ENCODE assay signal across 9 mouse cellular contexts in genomic region chr4:104913291-104914129, GRCm38 (mm10). TPM values are rescaled to one million over a fixed set of nuclear protein-coding genes. Genes with fewer than 3 reads are reported as not detected.
A peak's percentile ranks its signal among the peaks of the same experiment; 100 is the strongest.
DNase-seq lines count a peak whose midpoint lies in the region; ATAC-seq and TF ChIP-seq lines count a peak whose summit lies in the region.
"Had no signal": no experiment of that assay in that cellular context is flagged by ENCODE, and none has a peak within 500 bp of the region (broad histone marks: within the 10 kb centered on the region; RNA-seq: fewer than 3 reads in every experiment).

Gene Fyb2, plus strand, starts transcription at chr4:104913456.

- no peaks in the 10 kb centered on the region for H3K27me3 ChIP-seq in liver, embryonic 11.5 days (replicated peaks; ENCODE audit: control insufficient read depth, insufficient read depth, low read length)
- H3K27me3 ChIP-seq in small intestine, adult 2 months (ENCODE audit: control insufficient read depth, insufficient read depth, low read length) = no peaks in the 10 kb centered on the region

- H3K36me3 ChIP-seq in liver, embryonic 11.5 days (ENCODE audit: control insufficient read depth, insufficient read depth, low read length) = no peaks in the 10 kb centered on the region
- H3K36me3 ChIP-seq in small intestine, adult 2 months (ENCODE audit: control insufficient read depth, insufficient read depth, low read length) = no peaks in the 10 kb centered on the region

- 26% methylated on average over 23 of the region's 23 CpGs for WGBS in liver, embryonic 11.5 days
- 17% methylated on average over 23 of the region's 23 CpGs for WGBS in small intestine, adult 2 months

- no peak for TF ChIP-seq POLR2A in small intestine, adult 2 months (IDR thresholded peaks at IDR 0.05; ENCODE audit: low read depth, low read length)

- peak within 1 kb of the TSS; percentile 49 for H3K4me2 ChIP-seq in liver, embryonic 11.5 days

- H3K9me3 ChIP-seq in liver, embryonic 11.5 days (ENCODE audit: control insufficient read depth, low read length) = no peaks in the 10 kb centered on the region

- TF ChIP-seq CTCF in small intestine, adult 2 months (IDR thresholded peaks at IDR 0.05; ENCODE audit: extremely low read depth, insufficient read length, insufficient replicate concordance, low read depth, low read length) = no peak

- intact Hi-C loops in gastrocnemius, postnatal 36 days (cut with DNase I) = loop anchor here (2.0 kb wide), 1 partner anchor 213 kb away; no protein-coding TSS in a partner anchor

- no peak within 1 kb of the TSS for H3K9ac ChIP-seq in liver, embryonic 11.5 days (ENCODE audit: low read depth, low read length)

- no peak for DNase-seq in cerebellum, adult 11 months
- peak; percentile 7 for DNase-seq in thymus, postnatal 4 days
- no peak for DNase-seq in thymus, postnatal 25 days
- DNase-seq in liver, embryonic 11.5 days (ENCODE audit: low spot score) = no peak
- DNase-seq in gastrocnemius, postnatal 36 days = no peak
- DNase-seq in right cerebral cortex, postnatal 36 days (ENCODE audit: low spot score in 2 of 2) = no peak

- H3K4me1 ChIP-seq in liver, embryonic 11.5 days (replicated peaks; ENCODE audit: control insufficient read depth, insufficient read depth, low read length) = no peaks in the 10 kb centered on the region
- peaks cover 11% of the 10 kb centered on the region for H3K4me1 ChIP-seq in small intestine, adult 2 months (ENCODE audit: control insufficient read depth, insufficient read depth, insufficient read length, low read length)

- no peak within 1 kb of the TSS for H3K4me3 ChIP-seq in liver, embryonic 11.5 days (ENCODE audit: low read depth, low read length)
- peak within 1 kb of the TSS; percentile 65 for H3K4me3 ChIP-seq in small intestine, adult 2 months (ENCODE audit: low read depth, low read length)

- peak; percentile 54; the same call in 1 of the 2 replicates for ATAC-seq in cerebellum, adult (ENCODE audit: insufficient number of reproducible peaks, low FRiP score, low TSS enrichment)
- no peak for ATAC-seq in liver, embryonic 11.5 days (replicated peaks; ENCODE audit: low FRiP score)

- no peak within 1 kb of the TSS for H3K27ac ChIP-seq in liver, embryonic 11.5 days (ENCODE audit: low read depth, low read length)
- no peak within 1 kb of the TSS for H3K27ac ChIP-seq in small intestine, adult 2 months (ENCODE audit: insufficient read depth, low read depth, low read length)

RNA-seq across cellular contexts. Expression of gene Fyb2, which starts in this region (rescaled TPM):
- 0.08 and 0.10 TPM in 2 replicates for polyA plus RNA-seq in liver, embryonic 11.5 days (2014; fragmentation: Nextera tagmentation; extraction: Ambion mirVana)
- polyA plus RNA-seq in small intestine, adult 2 months (2012; rRNA removed) = 0.10 TPM in 1 of 2 replicates, not detected in the other
- under 1 TPM in 1 of 2 experiments, not detected in 1; 0.10 TPM for total RNA-seq in gastrocnemius, postnatal 36 days (2021)
- total RNA-seq: neutrophil, adult 5-6 weeks had no signal
